Mouse (Mus musculus): ENCODE data around the gene Kctd2. TPM values are rescaled to one million over a fixed set of nuclear protein-coding genes. Genes with fewer than 3 reads are reported as not detected.

The Kctd2 gene
- total RNA-seq, 2 experiments from 2014 or later: 12.8 to 15.5 TPM

DNA sequence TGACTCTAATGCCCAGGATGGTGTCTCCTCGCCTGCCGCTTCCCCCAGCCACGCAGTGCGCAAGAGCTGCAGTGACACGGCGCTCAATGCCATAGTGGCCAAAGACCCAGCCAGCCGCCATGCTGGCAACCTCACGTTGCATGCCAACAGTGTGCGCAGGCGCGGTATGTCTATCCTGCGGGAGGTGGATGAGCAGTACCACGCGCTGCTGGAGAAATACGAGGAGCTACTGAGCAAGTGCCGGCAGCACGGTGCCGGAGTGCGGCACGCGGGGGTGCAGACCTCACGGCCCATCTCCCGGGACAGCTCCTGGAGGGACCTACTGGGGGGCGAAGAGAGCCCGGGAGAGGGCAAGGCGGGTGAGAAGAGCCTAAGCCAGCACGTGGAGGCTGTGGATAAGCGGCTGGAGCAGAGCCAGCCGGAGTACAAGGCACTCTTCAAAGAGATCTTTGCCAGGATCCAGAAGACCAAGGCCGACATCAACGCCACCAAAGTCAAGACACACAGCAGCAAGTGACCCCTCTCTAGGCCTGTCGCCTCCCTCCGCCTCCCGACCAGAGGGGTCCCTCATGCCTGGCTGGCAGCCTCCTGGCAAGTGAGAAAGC, 26.1 kb upstream of the Kctd2 start:
- intact Hi-C loops (cut with DNase I; ENCODE audit: low total_unique reads): no loop called here
- no peak for DNase-seq

DNA sequence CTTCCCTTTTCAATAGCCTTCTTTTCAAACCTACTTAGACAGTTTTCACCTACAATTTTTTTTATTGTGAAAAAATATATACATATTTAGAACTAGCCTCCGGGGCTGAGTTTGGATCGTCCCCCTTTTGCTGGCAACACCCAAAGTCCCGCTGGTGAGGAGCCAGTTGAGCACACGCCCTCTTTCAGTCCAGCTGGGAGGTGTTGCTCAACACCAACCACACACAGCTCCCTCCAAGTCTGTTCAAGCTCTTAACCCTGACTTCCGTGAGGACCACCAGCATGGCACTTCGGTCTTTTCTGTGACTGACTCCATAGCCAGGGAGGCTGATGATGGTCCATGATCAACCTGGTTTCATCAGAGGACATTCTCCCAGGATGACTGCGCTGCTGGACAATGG, 21.8 kb upstream of the Kctd2 start:
- no peak for DNase-seq
- intact Hi-C loops (cut with DNase I; ENCODE audit: low total_unique reads): no loop called here

DNA sequence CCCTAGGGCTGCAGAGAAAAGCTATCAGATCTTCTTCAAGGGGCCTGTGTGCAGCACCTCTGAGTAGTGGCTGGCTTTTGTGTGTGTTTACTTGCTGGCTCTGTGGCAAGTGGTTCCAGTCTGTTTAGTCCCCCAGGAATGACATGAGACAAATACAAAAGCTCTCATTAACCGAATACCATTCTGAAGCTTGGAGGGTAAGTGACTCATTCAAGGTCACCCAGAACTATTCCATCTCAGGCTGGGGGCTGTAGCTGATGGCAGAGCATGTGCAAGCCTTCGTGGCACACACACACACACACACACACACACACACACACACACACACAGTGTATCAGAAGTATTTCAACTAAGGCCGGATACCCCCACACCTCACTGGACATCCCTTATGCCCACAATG, 19.8 kb upstream of the Kctd2 start:
- intact Hi-C loops (cut with DNase I; ENCODE audit: low total_unique reads): no loop called here
- DNase-seq: no peak

DNA sequence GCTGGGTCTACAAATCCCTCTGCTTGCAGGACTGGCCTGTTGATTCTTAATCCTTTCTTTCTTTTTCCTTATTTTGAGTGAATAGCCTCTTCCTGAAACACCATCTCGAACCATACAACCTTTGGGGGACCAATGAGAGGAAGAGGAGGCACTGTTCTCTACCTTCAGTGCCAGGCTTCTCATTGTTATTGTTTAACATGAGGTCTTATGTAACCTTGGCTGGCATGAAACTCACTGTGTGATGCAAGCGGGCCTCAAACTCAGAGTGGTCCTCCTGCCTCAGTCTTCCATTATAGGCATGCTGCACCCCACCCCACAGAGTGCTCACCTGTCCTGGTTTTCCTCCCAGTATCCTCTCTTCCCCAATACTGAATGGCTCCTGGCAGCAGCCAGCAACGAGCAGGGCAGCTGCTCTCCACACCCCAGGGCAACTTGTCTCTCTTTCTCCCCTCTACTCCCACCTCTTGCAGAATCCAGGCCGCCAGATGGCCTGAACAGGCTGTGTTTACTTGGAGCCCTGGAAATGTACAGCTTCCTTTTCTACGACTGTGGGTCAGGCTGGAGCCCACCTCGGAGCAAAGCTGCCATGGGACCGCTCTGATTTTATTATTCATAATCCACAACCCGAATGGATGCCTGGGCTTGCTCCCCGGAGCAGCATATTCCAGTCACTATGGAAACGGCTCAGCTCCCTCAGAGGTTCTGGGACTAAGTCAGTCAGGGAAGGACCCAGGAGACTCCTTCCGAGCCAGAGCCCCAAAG, 19.1 kb upstream of the Kctd2 start:
- intact Hi-C loops (cut with DNase I; ENCODE audit: low total_unique reads): no loop called here
- no peak for DNase-seq

DNA sequence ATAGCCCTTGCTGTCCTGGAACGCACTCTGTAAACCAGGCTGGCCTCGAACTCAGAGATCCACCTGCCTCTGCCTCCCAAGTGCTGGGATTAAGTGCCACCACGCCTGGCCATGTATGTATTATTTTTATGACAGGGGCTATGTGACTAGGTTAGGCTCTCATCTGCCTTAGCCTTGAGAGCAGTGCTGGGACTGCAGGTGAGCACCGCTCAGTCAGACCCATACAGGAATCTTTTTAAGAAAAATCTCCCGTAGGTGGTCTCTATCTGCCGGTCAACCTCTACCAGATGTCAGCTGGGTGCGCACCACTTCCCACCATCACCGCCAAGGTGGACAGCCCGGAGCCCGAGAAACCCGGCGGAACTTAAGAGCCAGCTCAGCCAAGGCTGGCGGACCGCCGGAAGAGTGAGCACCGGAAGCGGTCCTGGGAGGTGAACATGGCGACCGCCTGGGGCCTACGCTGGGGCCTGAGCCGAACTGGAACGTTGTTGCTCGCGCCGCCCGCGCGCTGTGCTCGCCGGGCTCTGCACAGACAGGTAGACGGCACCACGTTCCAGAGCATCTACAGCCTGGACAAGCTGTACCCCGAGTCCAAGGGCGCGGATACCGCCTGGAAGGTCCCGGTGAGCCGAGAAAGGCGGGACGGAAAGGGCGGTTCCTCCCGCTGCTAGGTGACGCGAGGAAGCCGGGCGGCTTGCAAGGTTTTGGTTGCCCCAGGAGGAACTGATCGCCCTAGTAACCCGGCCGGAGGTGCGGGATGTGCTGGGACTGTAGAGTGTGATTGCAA, 16.4 kb upstream of the Kctd2 start, which contains the start of gene Mrpl58:
Gene Mrpl58 (plus strand): TSS at position 415 of the 787 bp plus-strand sequence.
- DNase-seq: peak; percentile 88
- intact Hi-C loops (cut with DNase I; ENCODE audit: low total_unique reads): no loop called here

DNA sequence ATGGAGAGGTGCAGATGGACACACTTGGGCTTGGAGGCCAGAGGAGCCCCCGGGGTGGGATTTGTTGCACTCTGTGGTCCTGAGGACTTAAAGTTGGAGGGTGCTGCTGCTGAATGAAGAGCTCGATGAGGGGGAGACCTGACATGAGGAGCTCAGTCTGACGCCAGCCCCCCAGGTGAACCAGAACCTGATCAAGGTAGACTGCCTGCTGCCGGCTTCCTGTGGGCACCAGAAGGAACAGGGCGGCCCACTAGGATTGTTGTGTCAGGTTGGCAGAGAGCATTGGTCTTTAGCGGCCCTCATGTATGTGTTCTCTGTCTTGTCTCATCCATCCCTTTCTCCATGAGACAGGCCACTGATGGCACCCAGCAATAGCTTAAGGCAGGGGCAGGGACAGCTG, 14.2 kb upstream of the Kctd2 start:
- DNase-seq: no peak
- intact Hi-C loops (cut with DNase I; ENCODE audit: low total_unique reads): no loop called here

DNA sequence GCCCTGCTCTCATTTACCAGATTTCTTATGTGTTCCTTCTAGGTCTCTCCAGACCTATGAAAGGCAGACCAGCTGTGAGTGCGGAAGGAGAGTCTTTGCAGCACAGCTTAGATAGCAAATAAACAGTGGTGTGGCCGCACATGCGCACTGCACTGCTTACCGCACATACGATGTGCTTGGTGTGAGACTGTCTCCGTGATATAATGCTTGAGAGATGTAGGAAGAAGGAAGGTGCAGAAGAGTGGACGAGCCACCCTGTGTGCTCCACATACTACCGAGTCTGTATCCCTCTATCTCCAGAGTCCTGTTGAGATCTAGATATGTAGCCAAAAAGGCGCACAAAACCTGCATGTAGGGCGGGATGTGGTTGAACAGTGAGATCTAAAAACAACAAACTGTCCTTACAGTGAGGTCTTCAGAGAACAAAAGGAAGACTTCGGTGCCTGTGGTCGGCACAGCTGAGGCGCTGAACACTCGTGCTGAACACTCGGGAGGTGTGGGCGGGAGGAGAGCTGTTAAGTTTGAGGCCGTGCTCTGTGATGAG, 13.0 kb upstream of the Kctd2 start:
- intact Hi-C loops (cut with DNase I; ENCODE audit: low total_unique reads): no loop called here

DNA sequence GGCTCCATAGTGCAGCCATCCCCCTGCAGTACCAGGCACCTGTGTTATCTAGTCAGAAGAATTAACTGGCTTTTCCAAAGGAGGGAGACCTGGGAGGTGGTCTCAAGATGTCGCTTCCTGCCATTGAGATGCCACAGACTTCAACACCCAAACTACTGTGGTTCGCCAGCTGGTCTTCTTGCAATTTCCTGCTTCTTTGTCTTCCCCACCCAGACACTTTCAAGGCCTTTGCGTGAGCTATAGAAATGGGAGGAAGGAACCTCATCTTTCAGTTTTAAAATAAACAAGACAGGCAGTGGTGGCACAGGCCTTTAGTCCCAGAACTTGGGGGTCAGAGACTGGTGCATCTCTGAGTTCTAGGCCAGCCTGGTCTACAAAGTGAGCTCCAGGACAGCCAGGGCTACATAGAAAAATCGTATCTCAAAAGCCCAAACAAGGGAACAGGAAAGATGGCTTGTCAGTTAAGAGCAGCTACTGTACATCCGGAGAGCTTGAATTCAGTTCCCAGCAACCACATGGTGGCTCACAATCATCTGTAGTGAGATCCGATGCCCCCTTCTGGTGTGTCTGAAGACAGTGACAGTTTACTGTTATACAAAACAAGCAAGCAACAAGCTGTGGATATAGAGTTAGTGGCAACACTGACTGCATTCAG, 11.5 kb upstream of the Kctd2 start:
- DNase-seq: no peak
- intact Hi-C loops (cut with DNase I; ENCODE audit: low total_unique reads): no loop called here

More for the DNA sequence above, 13.0 kb upstream of the Kctd2 start:
- DNase-seq: no peak

DNA sequence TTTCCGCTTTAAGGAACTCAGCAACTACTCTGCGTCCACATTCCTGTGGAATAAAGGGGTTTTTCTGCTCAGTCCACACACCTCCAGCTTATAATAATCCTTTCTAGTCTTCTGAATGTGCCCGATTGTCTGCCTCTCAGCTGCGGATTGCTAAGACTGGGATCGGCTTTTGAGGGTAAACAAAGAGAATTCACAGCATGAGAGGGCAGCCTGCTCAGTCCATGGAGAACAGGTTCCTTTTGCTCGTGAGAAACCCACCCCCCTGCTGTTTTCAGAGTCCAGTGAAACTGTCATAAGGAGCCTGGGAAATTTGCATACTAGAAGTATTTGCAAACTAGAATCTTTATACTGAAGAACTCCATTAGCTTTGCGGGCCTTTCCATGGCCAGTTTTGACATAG, 10.4 kb upstream of the Kctd2 start:
- intact Hi-C loops (cut with DNase I; ENCODE audit: low total_unique reads): no loop called here
- no peak for DNase-seq

DNA sequence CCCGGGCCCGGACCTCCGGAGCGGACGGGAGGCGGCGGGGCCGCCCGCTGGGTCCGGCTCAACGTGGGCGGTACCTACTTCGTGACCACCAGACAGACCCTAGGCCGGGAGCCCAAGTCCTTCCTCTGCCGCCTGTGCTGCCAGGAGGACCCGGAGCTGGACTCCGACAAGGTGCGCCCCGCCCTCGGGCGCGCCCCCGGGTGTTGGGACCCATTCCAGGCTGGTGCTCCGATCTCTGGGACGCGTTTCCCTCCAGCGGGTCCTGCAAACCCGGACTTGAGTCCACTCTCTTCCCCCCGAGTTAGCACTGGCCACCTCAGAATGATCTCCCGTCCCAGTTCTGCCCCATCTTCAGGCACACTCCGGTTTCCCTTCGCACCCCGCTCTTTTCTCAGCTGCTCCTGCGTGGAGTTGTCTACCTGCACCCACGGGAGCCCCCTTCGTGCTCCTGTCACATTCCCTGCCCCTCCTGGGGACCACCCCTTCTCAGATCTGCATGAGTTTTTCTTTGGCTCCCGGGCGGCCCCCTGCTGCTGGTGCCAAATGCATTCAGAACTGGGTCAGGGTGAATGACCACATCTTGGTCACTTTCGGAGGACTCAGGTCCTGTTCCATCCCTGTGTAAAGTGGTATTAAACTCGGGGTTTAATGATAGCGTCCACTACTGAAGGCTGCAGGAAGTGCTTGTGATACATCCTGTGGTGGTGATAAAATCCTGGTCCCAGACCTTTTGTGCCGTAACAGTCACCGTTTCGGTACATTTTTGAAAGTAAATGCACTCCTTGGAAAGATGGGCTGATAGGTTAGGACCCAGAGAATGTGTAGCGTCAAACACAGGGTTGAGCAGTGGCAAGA, 635 bp downstream of the Kctd2 start:
- intact Hi-C loops (cut with DNase I; ENCODE audit: low total_unique reads): no loop called here
- DNase-seq: peak; percentile 64

DNA sequence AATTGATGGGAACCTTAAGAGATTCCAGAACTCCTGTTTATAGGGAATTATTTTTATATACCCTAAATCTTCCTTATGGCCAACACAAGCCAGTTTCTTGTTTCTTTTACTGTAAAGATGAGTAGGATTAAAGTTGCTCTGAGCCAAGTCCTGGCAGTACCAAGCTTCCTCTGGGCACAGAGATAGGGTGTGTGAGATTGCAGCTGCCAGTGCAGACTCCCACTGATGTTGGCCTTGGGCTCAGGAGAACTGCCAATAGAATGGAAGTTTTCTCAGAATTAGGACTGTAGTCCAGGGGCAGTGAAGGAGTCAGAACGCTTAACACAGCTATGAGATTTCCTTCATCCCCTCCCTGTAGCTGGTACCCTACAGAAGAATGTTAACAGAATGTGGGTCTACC, 1.4 kb downstream of the Kctd2 start:
- intact Hi-C loops (cut with DNase I; ENCODE audit: low total_unique reads): no loop called here
- DNase-seq: no peak

DNA sequence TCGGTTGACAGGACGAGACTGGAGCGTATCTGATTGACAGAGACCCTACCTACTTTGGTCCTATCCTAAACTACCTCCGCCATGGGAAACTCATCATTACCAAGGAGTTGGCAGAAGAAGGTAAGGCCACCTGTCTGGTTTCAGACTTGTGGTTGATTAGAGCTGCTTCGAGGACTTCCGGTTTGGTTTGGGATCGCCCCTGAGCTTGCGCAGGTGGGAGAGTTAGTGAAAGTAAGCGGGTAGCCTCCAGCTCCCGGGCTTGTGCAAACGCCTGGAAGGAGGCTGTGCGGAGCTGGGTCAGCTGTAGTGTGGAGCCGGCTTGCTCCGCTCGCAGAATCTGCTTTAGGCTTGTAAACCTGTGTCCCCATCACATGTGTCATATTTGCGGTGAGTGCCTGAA, 2.0 kb downstream of the Kctd2 start:
- intact Hi-C loops (cut with DNase I; ENCODE audit: low total_unique reads): no loop called here
- DNase-seq: no peak

DNA sequence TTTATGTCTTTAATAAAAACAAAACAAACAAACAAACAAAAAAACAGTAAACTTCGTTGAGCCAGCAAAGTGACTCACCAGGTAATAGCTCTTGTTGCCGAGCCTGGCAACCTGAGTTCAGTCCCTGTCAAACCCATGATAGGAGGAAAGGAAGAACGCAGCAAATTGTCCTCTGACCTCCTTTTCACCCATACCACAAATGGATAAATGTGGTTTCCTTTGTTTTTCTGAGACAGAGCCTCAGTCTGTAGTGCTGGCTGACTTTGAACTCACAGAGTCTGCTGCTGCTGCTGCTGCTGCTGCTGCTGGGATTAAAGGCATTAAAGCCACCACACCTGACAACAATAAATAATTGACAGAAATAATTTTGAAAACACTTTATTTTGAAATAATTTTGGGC, 3.2 kb downstream of the Kctd2 start:
- DNase-seq: no peak
- intact Hi-C loops (cut with DNase I; ENCODE audit: low total_unique reads): no loop called here

DNA sequence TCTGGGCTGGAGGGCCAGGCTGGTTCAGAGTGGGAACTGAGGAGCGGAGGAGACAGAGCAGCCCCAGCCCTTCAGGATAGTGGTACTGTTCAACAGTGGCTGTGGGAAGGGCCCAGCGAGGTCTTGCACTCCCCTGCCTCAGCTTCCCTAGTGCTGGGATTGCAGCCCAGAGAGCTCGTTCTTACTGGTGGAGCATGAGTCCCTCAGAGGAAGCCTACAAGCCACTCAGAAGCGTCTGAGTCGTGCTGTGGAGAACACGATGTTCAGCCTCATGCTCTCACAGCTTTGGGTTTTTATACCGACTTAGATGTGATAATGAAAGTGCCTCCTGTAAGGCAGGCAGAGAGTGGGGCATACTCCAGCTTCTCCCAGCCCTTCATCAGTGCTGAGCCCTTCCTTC, 4.7 kb downstream of the Kctd2 start:
- intact Hi-C loops (cut with DNase I; ENCODE audit: low total_unique reads): loop anchor here (5.0 kb wide), 1 partner anchor 67 kb away; no protein-coding TSS in a partner anchor
- DNase-seq: no peak

DNA sequence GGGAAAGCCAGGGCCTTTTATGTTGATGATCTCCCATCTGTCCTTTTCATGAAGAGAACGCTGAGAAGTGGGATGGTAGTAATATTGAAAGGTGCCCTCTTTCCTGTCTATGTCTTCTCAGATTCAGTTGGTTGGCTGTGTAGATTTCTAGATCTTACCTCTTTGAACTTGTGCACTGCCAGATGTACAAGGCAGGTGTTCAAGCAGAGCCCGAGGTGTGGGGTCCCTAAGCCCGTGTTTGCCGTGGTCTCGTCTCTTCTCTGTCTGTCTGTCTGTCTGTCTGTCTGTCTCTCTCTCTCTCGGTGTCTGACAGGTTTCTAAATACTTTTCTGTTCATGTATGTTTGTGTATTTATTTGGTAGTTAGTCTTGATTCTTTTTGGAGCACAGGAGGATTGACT, 5.7 kb downstream of the Kctd2 start:
- no peak for DNase-seq

DNA sequence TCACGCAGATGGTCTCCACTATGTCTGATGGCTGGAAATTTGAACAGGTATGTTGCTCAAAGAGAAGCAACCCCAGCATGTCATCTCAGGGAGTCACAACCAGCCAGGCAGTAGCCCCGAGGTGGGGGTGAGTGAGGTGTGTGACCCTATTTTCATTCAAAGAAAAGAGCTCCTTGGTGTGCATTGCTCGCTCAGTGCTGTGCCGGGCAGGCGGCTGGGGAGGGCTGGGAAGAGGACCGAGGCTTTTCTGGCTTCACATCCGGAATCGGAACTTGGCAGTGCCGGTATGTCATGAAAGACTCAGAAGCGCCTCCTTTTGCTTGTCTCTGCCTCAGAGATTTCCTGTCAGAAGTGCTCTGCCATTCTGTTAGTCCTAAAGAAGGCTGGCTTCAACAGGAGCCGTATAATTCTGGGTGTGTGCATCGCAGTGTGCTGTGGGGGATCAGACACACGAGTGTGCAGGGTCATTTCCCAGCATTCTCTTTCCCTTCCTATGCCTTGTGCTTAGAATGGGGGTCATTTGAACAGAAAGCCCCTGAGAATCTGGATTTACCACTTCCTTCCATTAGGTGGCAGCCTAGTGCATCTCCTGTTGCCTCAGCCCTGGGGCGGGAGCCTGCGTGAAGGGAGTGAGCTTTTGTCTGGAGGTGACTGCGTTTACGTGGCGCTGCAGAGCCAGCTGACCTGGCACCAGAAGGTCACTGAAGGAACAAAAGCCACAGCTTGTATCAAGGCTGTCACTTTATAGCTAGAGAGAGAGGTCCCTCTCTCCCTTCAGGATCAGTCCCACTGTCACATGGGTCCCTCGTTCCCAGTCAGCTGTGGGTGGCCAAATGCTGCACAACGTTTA, 7.8 kb downstream of the Kctd2 start:
- intact Hi-C loops (cut with DNase I; ENCODE audit: low total_unique reads): loop anchor here (5.0 kb wide), 1 partner anchor 70 kb away; no protein-coding TSS in a partner anchor
- DNase-seq: peak; percentile 68

More for the DNA sequence above, 5.7 kb downstream of the Kctd2 start:
- intact Hi-C loops (cut with DNase I; ENCODE audit: low total_unique reads): loop anchor here (5.0 kb wide), 1 partner anchor 68 kb away; no protein-coding TSS in a partner anchor

DNA sequence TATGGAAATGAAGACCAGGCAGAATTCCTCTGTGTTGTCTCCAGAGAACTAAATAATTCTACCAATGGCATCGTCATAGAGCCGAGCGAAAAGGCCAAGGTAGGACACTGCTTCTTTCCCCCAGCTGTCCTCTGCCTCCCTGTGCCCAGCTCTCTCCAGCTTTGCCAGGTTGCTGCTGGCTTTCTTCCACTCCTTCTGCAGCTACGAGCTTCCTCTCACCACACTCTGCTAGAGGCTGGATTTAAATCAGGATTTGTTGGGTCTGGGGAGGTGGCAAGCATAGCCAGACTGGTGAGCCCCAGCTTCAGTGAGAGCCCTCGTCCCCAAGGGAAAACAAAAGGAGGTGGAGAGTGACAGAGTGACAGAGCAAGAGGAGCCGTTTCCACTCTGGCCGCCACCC, 9.4 kb downstream of the Kctd2 start:
- intact Hi-C loops (cut with DNase I; ENCODE audit: low total_unique reads): loop anchor here (5.0 kb wide), 1 partner anchor 72 kb away; no protein-coding TSS in a partner anchor
- DNase-seq: no peak

DNA sequence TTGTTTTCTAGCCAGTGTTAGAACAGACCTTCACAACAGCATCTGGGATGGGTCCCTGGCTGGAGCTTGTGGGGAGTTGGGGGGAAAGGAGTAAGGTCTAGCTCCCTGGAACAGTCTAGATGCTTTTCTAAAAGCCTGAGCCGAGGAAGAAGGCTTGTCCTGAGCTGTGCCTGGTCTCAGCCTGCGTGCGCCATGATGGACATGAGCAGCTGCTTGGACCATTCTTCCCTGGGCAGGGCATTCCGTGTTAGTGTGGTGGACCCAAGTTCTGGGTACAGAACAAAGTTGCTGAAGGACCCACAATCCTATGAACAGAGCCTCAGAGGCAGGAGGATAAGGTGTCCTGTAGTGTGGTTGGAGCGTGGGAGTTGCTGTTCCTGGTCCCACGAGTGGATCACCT, 10.6 kb downstream of the Kctd2 start:
- intact Hi-C loops (cut with DNase I; ENCODE audit: low total_unique reads): no loop called here
- DNase-seq: no peak

All from gastrocnemius, postnatal 14 days (tissue).